Mouse (Mus musculus): Measurements from ENCODE around the gene Snrpa1. TPM values are rescaled to one million over a fixed set of nuclear protein-coding genes. Genes with fewer than 3 reads are reported as not detected.

The Snrpa1 gene
- total and polyA plus RNA-seq, 3 experiments = 146 to 189 (median 189) TPM

- peaks cover 2 to 21% of the 10 kb centered on the region in 2 experiments; a peak in 3 of 4 replicates for H3K4me1 ChIP-seq (ENCODE audit: control insufficient read depth in 1 of 2, insufficient read depth in 2 of 2)
- H3K36me3 ChIP-seq (replicated peaks in 1 of 2; ENCODE audit: control insufficient read depth in 1 of 2, insufficient read depth in 1 of 2, low read length in 1 of 2) = no peaks in the 10 kb centered on the region
- H3K9ac ChIP-seq (ENCODE audit: insufficient read depth, low read depth) = peak within 1 kb of the TSS; percentile 72
- H3K27ac ChIP-seq (ENCODE audit: insufficient read depth, low read depth) = no peak within 1 kb of the TSS
- in situ Hi-C loops (cut with MboI; ENCODE audit: low pct_ligation_motif_present, low pct_unique_long_range_greater_than_20kb, low sequenced_read_pairs) (loop anchor here (5.0 kb wide), 2 partner anchors 193 to 278 kb away; partner anchors contain the start of gene Lrrk1), dilution Hi-C loops (cut with MboI; ENCODE audit: extremely low pct_ligation_motif_present, extremely low pct_unique_long_range_greater_than_20kb, low sequenced_read_pairs) (no loop called here)
- peak within 1 kb of the TSS; percentile 51 to 91 (median 60) for H3K4me3 ChIP-seq (replicated peaks in 1 of 3; ENCODE audit: low read depth in 2 of 3, low read length in 2 of 3, poor library complexity in 1 of 3)
- peaks cover under 1% of the 10 kb centered on the region for H3K9me3 ChIP-seq (replicated peaks; ENCODE audit: low read length)
- H3K27me3 ChIP-seq (replicated peaks) = peaks cover 15% of the 10 kb centered on the region
- TF ChIP-seq ZNF384 (IDR thresholded peaks at IDR 0.05; ENCODE audit: low read depth, low read length) = peak; percentile 94
- no peak for TF ChIP-seq TBP (conservative IDR thresholded peaks at IDR 0.05; ENCODE audit: low read depth, low read length)
- TF ChIP-seq BHLHE40 (IDR thresholded peaks at IDR 0.05; ENCODE audit: low read depth, low read length) = peak; percentile 82
- TF ChIP-seq POLR2AphosphoS2 (IDR thresholded peaks at IDR 0.05; ENCODE audit: low read depth, low read length) = no peak
- TF ChIP-seq RCOR1 (conservative IDR thresholded peaks at IDR 0.05; ENCODE audit: low read depth, low read length) = no peak
- 0 out of 2 replicates have a peak, but pooled peaks have one; percentile 26 for TF ChIP-seq MYC (IDR thresholded peaks at IDR 0.05; ENCODE audit: low read depth, low read length)
- TF ChIP-seq JUND (conservative IDR thresholded peaks at IDR 0.05; ENCODE audit: low read depth, low read length) = no peak
- 0 out of 2 replicates have a peak, but pooled peaks have one; percentile 42 for TF ChIP-seq MAZ (IDR thresholded peaks at IDR 0.05; ENCODE audit: low read depth, low read length)
- peak; percentile 67; the same call in 1 of the 2 replicates for TF ChIP-seq MAX (IDR thresholded peaks at IDR 0.05; ENCODE audit: low read length)
- TF ChIP-seq ZC3H11A (IDR thresholded peaks at IDR 0.05; ENCODE audit: low read depth, low read length) = no peak
- no peak for TF ChIP-seq RAD21 (IDR thresholded peaks at IDR 0.05; ENCODE audit: low read depth, low read length)
- peak; percentile 77 for TF ChIP-seq SIN3A (IDR thresholded peaks at IDR 0.05; ENCODE audit: low read length)
- no peak for TF ChIP-seq NRF1 (IDR thresholded peaks at IDR 0.05; ENCODE audit: low read depth, low read length)
- TF ChIP-seq EP300 (IDR thresholded peaks at IDR 0.05; ENCODE audit: low read length) = no peak
- no peak for TF ChIP-seq JUN (IDR thresholded peaks at IDR 0.05; ENCODE audit: insufficient read depth, low read depth, low read length)
- no peak for TF ChIP-seq CHD2 (IDR thresholded peaks at IDR 0.05; ENCODE audit: low read length)
- TF ChIP-seq KAT2A (IDR thresholded peaks at IDR 0.05; ENCODE audit: insufficient replicate concordance, low read length) = no peak
- no peak for TF ChIP-seq ZMIZ1 (IDR thresholded peaks at IDR 0.05; ENCODE audit: low read depth, low read length)
- no peak for TF ChIP-seq ETS1 (conservative IDR thresholded peaks at IDR 0.05; ENCODE audit: low read depth, low read length)
- no peak for TF ChIP-seq USF2 (conservative IDR thresholded peaks at IDR 0.05; ENCODE audit: low read depth, low read length)
- 0 out of 2 replicates have a peak, but pooled peaks have one; percentile 28 for TF ChIP-seq TCF12 (IDR thresholded peaks at IDR 0.05; ENCODE audit: low read depth, low read length)
- 0 out of 2 replicates have a peak, but pooled peaks have one; percentile 24 for TF ChIP-seq IRF4 (IDR thresholded peaks at IDR 0.05; ENCODE audit: low read depth, low read length)
- TF ChIP-seq USF1 (IDR thresholded peaks at IDR 0.05; ENCODE audit: low read depth, low read length) = peak; percentile 68
- no peak for TF ChIP-seq MAFK (IDR thresholded peaks at IDR 0.05; ENCODE audit: insufficient replicate concordance, low read length)
- TF ChIP-seq ELF1 (IDR thresholded peaks at IDR 0.05; ENCODE audit: low read depth, low read length) = no peak
- no peak for TF ChIP-seq SMC3 (IDR thresholded peaks at IDR 0.05; ENCODE audit: low read depth, low read length)
- no peak for TF ChIP-seq ZKSCAN1 (IDR thresholded peaks at IDR 0.05; ENCODE audit: borderline replicate concordance, low read depth, low read length)
- no peak for TF ChIP-seq E2F4 (IDR thresholded peaks at IDR 0.05; ENCODE audit: insufficient replicate concordance, low read depth, low read length)
- TF ChIP-seq PAX5 (IDR thresholded peaks at IDR 0.05; ENCODE audit: low read length) = no peak
- no peak for TF ChIP-seq MEF2A (IDR thresholded peaks at IDR 0.05; ENCODE audit: borderline replicate concordance, low read depth, low read length)
- no peak for TF ChIP-seq CHD1 (IDR thresholded peaks at IDR 0.05; ENCODE audit: low read depth, low read length)
- TF ChIP-seq UBTF (IDR thresholded peaks at IDR 0.05; ENCODE audit: low read depth, low read length) = no peak; the same call in 1 of the 2 replicates
- TF ChIP-seq POLR2A (IDR thresholded peaks at IDR 0.05; ENCODE audit: low read depth, low read length) = peak; percentile 41; the same call in 1 of the 2 replicates
- TF ChIP-seq MXI1 (IDR thresholded peaks at IDR 0.05; ENCODE audit: low read depth, low read length) = peak; percentile 93
- no peak for TF ChIP-seq GABPA (IDR thresholded peaks at IDR 0.05; ENCODE audit: insufficient replicate concordance, low read depth, low read length)
- no peak for TF ChIP-seq CTCF (conservative IDR thresholded peaks at IDR 0.05 in 1 of 2, IDR thresholded peaks at IDR 0.05 in 1 of 2; ENCODE audit: low read depth in 2 of 2, low read length in 2 of 2)
- TF ChIP-seq NELFE (IDR thresholded peaks at IDR 0.05; ENCODE audit: low read depth, low read length) = no peak
- TF ChIP-seq HCFC1 (IDR thresholded peaks at IDR 0.05; ENCODE audit: low read depth, low read length) = peak; percentile 67
- no peaks in the 10 kb centered on the region for H3K79me2 ChIP-seq (replicated peaks; ENCODE audit: control insufficient read depth, extremely low read depth, insufficient read depth, poor library complexity, severe bottlenecking)
- H3K4me2 ChIP-seq (ENCODE audit: insufficient read depth, low read depth, poor library complexity, severe bottlenecking) = peak within 1 kb of the TSS; percentile 85
- peak; percentile 65 for DNase-seq (ENCODE audit: extremely low read depth)
Measured at GRCm38 (mm10) chr7:66108961-66109854, 50.4 kb downstream of the Snrpa1 start, which contains the start of gene Chsy1. Gene Chsy1 (plus strand): TSS chr7:66109515.
